Mouse (Mus musculus) heart, postnatal 0 days (tissue): ENCODE data around the gene Pex26.

Experiments
- CTCF ChIP-seq: IDR thresholded peaks from 2 replicates; pipeline ENCODE4 v1.5.1; 2016; ENCODE audit warnings: antibody characterized with exemption, control low read depth, low read depth
- EP300 ChIP-seq: IDR thresholded peaks from 2 replicates; pipeline ENCODE4 v1.6.1; 2016; ENCODE audit warnings: antibody characterized with exemption, low read depth

GRCm38 (mm10) chr6:121173471-121173870 lies 10.0 kb upstream of the Pex26 start:
- TF ChIP-seq CTCF (no peak), EP300 (no peak)
